Mouse (Mus musculus) bone marrow macrophage, adult 2 months (primary cell): ENCODE data around the gene Ccdc188.

Experiments
- CTCF ChIP-seq: IDR thresholded peaks from 2 replicates; pipeline ENCODE4 v1.5.1; 2012; ENCODE audit warnings: low read depth, mild to moderate bottlenecking, low read length, moderate library complexity
- POLR2A ChIP-seq: IDR thresholded peaks from 2 replicates; pipeline ENCODE4 v1.6.1; 2012; ENCODE audit warnings: mild to moderate bottlenecking, low read depth, low read length, borderline replicate concordance

DNA sequence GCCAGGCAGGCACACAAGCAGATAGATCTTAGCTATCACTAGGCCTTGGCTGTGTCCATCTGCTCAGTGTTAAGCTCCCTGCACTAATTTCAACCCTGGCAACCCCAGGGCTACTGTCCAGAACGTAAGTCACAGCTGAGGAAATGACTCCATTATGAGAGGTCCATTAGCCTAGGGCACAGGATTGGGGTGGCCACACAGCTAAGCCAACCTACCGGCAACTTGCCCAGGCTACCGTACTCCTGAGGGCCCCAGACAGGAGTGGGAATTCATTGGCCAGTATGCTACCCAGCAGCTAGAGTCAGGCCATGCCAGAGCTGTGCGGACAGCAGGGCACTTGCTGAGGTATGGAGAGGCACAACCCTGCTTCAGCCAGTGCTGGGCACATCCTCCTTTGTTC is 11.2 kb downstream of the Ccdc188 start:
- TF ChIP-seq CTCF (no peak), POLR2A (no peak)
